Mouse (Mus musculus) limb, embryonic 13.5 days (tissue): ENCODE data around the gene Ankrd55. TPM values are rescaled to one million over a fixed set of nuclear protein-coding genes. Genes with fewer than 3 reads are reported as not detected.
"Not testable (repeated sequence)": the region's sequence is repeated elsewhere in the genome, so short reads cannot be mapped to it uniquely, and the experiment has no call there.

Experiments
- ATAC-seq: fragments of 200-750 bp; cut with Nextera tagmentation; 2 replicates; pipeline ENCODE4 v1.8.0; 2017; ENCODE audit warnings: low read depth, moderate number of reproducible peaks, moderate TSS enrichment; ENCODE audit not compliant: low FRiP score
- H3K27ac ChIP-seq: fragments of 300-500 bp; sonication (generic); 2 replicates; pipeline ENCODE4 v1.5.1; 2015; ENCODE audit warnings: inconsistent platforms, mild to moderate bottlenecking, moderate library complexity
- H3K27me3 ChIP-seq: fragments of 300-500 bp; sonication (generic); 2 replicates; pipeline ENCODE4 v1.6.1; 2015; ENCODE audit warnings: mild to moderate bottlenecking, inconsistent platforms
- H3K36me3 ChIP-seq: fragments of 300-500 bp; sonication (generic); 2 replicates; pipeline ENCODE4 v1.6.1; 2015; ENCODE audit warnings: inconsistent platforms, mild to moderate bottlenecking, moderate library complexity
- H3K4me1 ChIP-seq: fragments of 300-500 bp; sonication (generic); 2 replicates; pipeline ENCODE4 v1.6.1; 2015; ENCODE audit warnings: inconsistent platforms
- H3K4me2 ChIP-seq: fragments of 300-500 bp; sonication (generic); replicated peaks from 2 replicates; pipeline ENCODE4 v1.6.1; 2015; ENCODE audit warnings: inconsistent platforms, mild to moderate bottlenecking, moderate library complexity
- H3K4me3 ChIP-seq: fragments of 300-500 bp; sonication (generic); 2 replicates; pipeline ENCODE4 v1.5.1; 2015; ENCODE audit warnings: moderate library complexity, mild to moderate bottlenecking, inconsistent platforms
- H3K9ac ChIP-seq: fragments of 300-500 bp; sonication (generic); 2 replicates; pipeline ENCODE4 v1.6.1; 2015; ENCODE audit warnings: mild to moderate bottlenecking, inconsistent platforms
- H3K9me3 ChIP-seq: fragments of 300-500 bp; sonication (generic); 2 replicates; pipeline ENCODE4 v1.6.1; 2016; ENCODE audit warnings: inconsistent platforms
- WGBS: fragments of 180-500 bp; shearing (Covaris S2); methylation state at CpG from one replicate; pipeline ENCODE4 v1.1.7; 2015; 5-methylcytosine and 5-hydroxymethylcytosine counted together
- polyA plus RNA-seq: library from polyadenylated mRNA; unstranded; fragments of >200 nt; fragmentation: Nextera tagmentation; extraction: Ambion mirVana; gene quantifications from 2 replicates; pipeline ENCODE4 v1.2.1, GENCODE M21; 2015

Gene Ankrd55
- polyA plus RNA-seq, 1 experiment from 2014 or later = 1.8 TPM

DNA sequence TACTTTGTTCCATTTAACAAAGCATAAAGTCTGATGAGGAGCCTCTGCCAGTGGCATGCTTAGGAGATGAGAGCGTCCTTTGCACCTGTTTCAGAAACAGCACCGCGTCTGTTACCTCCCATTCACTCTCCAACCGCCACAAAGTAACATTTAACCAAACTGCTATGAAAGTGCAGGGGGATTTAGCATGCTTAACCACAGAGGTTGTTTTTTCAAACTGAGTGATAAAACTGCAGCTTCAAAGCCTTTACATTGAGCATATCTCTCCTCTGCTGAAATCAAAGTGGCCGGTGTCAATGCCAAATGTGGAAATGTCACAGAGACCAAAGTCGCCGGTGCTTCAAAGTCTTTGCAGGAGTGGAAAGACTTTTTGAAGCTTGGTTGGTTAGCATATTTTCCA is 136.4 kb downstream of the Ankrd55 start:
- Histone ChIP-seq H3K27me3 (no peaks in the 10 kb centered on the region), H3K4me2 (no peak overlapping the region), H3K27ac (no peak overlapping the region), H3K36me3 (no peaks in the 10 kb centered on the region), H3K9ac (no peak overlapping the region), H3K4me3 (no peak overlapping the region), H3K9me3 (no peaks in the 10 kb centered on the region; the same call in 1 of the 2 replicates), H3K4me1 (no peaks in the 10 kb centered on the region)
- ATAC-seq = no peak
- WGBS = 69% methylated on average over 7 of the region's 7 CpGs

DNA sequence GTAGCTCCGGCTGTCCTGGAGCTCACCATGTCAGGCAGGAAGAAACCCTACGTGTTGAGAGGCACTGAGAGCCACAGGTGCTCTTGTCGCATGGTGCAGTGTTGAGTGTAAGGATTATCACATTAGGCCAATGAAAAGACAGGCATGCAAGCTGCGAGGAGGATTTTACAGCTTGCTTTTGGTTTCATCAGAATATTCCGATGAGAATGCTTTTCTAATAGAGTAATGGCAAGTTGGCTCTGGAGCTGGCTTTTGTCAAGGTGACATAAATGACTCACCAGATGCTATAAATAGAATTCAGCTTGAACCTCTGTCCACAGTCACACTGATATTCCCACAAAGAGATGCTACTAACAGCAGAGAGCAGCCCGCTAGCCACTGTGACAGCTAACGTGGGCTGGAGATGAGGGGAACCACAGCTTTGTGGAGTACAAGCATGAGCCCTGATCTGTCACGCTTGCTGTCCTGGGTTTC is 137.0 kb downstream of the Ankrd55 start:
- Histone ChIP-seq H3K4me2 (no peak overlapping the region), H3K27me3 (no peaks in the 10 kb centered on the region), H3K9me3 (no peaks in the 10 kb centered on the region; the same call in 1 of the 2 replicates), H3K4me3 (no peak overlapping the region), H3K27ac (no peak overlapping the region), H3K4me1 (no peaks in the 10 kb centered on the region), H3K36me3 (no peaks in the 10 kb centered on the region), H3K9ac (no peak overlapping the region)
- WGBS = 51% methylated on average over 8 of the region's 8 CpGs
- ATAC-seq = no peak

DNA sequence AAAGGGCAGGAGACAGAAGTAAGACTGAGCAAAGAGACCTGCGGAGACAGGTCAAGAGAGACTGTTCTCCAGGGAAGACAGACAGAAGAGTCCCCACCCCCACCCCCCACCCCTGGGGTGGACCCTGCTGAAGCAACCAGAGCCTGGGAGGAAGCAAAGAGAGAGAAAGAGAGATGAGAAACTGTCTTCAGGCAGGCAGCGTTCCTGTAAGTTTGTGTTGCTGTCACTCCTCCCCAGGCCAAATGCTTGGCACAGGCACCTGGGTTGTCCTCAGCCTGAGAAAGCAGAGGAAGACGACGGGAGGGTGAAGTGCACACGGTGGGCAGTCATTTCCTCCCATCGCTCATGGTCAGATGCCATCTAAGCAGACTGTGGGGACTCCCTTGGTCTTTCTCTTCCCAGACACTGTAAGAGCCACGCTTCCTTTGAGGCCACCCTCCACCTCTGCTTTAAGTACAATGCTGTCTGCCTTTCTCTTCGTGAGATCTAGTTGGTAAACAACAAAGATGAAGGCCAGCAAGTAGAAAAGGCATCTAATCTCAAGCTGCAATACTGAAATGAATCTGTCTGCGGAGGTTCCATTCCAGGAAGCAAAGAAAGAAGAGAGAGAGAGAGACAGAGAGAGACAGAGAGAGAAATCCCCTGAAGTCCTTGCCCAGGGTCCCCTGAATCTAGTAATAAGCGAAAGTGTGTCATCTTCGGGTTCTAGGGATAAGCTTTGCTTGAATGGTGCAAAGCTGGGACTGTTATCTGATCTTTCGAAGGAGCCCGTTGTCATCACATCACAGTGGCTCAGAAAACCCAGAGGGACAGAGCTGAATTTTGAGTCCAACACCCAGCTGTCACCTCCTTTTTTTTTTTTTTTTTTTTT is 138.2 kb downstream of the Ankrd55 start:
- ATAC-seq = no peak
- Histone ChIP-seq H3K4me1 (no peaks in the 10 kb centered on the region), H3K36me3 (no peaks in the 10 kb centered on the region), H3K4me3 (no peak overlapping the region), H3K27ac (no peak overlapping the region), H3K27me3 (no peaks in the 10 kb centered on the region), H3K9ac (no peak overlapping the region), H3K9me3 (no peaks in the 10 kb centered on the region; the same call in 1 of the 2 replicates), H3K4me2 (no peak overlapping the region)
- WGBS = 70% methylated on average over 13 of the region's 13 CpGs

DNA sequence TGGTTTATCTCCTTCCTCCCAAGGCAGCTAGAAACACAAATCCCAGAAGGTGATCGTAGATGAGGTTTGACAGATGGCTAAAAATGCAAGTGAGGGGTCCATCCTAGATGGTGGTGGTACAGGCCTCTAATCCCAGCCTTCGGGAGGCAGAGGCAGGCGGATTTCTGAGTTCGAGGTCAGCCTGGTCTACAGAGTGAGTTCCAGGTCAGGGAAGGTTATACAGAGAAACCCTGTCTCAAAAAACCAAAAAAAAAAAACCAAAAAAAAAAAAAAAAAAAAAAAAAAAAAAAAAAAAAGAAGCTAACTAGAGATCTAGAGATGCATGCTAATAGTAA is 138.9 kb downstream of the Ankrd55 start:
- not testable (repeated sequence) for H3K4me1 ChIP-seq, ATAC-seq

DNA sequence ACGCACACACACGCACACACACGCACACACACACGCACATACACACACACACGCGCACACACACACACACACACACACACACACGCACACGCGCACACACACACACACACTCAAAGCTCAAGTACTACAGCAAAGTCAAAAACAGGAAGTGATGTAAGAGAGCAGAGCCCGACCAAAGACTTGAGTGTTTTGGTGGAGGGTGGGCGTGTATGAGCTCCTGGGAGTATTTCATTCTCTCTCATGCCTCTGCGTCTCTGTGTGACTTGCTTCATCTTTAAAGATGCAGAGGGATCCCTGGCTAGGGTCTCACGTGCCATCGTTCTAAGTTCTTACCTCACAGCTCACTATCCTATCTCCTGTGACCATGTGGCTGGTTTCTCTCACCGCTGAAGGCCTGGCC is 139.3 kb downstream of the Ankrd55 start:
- no peaks in the 10 kb centered on the region; the same call in 1 of the 2 replicates for H3K9me3 ChIP-seq
- no peak overlapping the region for H3K4me2 ChIP-seq
- no peak overlapping the region for H3K9ac ChIP-seq
- no peak overlapping the region for H3K27ac ChIP-seq
- H3K27me3 ChIP-seq = no peaks in the 10 kb centered on the region
- peaks cover 1% of the 10 kb centered on the region; the same call in 1 of the 2 replicates for H3K4me1 ChIP-seq
- no peak for ATAC-seq
- no peaks in the 10 kb centered on the region for H3K36me3 ChIP-seq
- WGBS = 93% methylated on average over 15 of the region's 15 CpGs
- H3K4me3 ChIP-seq = no peak overlapping the region

More for the DNA sequence above, 138.9 kb downstream of the Ankrd55 start:
- 93% methylated on average over 4 of the region's 4 CpGs for WGBS
- H3K4me2 ChIP-seq, H3K27ac ChIP-seq, H3K9me3 ChIP-seq, H3K27me3 ChIP-seq, H3K4me3 ChIP-seq, H3K9ac ChIP-seq, H3K36me3 ChIP-seq: not testable (repeated sequence)

DNA sequence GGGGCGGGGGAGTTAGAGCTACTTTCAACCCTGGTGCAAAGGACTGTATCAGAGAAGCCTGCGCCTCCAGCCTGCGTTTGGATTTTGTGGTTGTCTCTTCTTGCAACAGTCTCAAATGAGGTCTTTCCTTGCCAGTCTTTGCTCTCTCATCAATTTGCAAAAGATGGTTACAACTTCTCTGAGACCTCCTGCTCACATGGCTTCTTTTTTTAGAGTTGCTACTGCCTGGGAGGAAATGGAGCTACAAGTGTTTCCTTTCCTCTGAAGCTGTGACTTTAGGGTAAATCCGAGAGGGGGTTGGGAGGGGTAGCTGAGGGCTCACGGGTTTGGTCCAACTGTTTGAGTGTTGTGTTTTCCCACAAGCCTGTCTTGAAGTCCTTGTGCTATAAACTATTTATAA is 145.0 kb downstream of the Ankrd55 start:
- Histone ChIP-seq H3K9ac (no peak overlapping the region), H3K4me2 (no peak overlapping the region), H3K27me3 (no peaks in the 10 kb centered on the region), H3K4me1 (peaks cover 17% of the 10 kb centered on the region), H3K4me3 (no peak overlapping the region), H3K27ac (no peak overlapping the region), H3K36me3 (no peaks in the 10 kb centered on the region), H3K9me3 (no peaks in the 10 kb centered on the region; the same call in 1 of the 2 replicates)
- 47% methylated on average over 5 of the region's 5 CpGs for WGBS
- ATAC-seq = no peak

Other genes starting within 250 kb of the Ankrd55 start
- gene Il6st, start 175.6 kb downstream of the Ankrd55 start, polyA plus RNA-seq = 31.8 and 41.1 TPM in 2 replicates